Mouse (Mus musculus): ENCODE measurements around the gene Ccs. TPM values are rescaled to one million over a fixed set of nuclear protein-coding genes. Genes with fewer than 3 reads are reported as not detected.
"Not testable (repeated sequence)": the region's sequence is repeated elsewhere in the genome, so short reads cannot be mapped to it uniquely, and the experiment has no call there.

Gene Ccs
- 36.9 and 39.6 TPM in 2 replicates for polyA plus RNA-seq (2015; fragmentation: Nextera tagmentation; extraction: Ambion mirVana)

- Histone ChIP-seq H3K27me3 (peaks cover 18% of the 10 kb centered on the region), H3K9me3 (no peaks in the 10 kb centered on the region), H3K4me3 (peak within 1 kb of the TSS; percentile 47), H3K9ac (replicated peaks) (peak within 1 kb of the TSS; percentile 50), H3K36me3 (no peaks in the 10 kb centered on the region), H3K4me2 (replicated peaks) (peak within 1 kb of the TSS; percentile 84), H3K4me1 (peaks cover 16% of the 10 kb centered on the region), H3K27ac (replicated peaks) (no peak within 1 kb of the TSS)
- under 1% methylated on average over 25 of the region's 25 CpGs for WGBS
- peak; percentile 99 for ATAC-seq (replicated peaks)
Observed at GRCm38 (mm10) chr19:4839149-4839548, at the start of gene Ccs, which contains the start of gene Ccdc87. Gene Ccs (minus strand): TSS chr19:4839332. Gene Ccdc87 (plus strand): TSS chr19:4839366.

- 83% methylated on average over 4 of the region's 4 CpGs for WGBS
Observed at GRCm38 (mm10) chr19:4883961-4884360, 44.8 kb upstream of the Ccs start.

GRCm38 (mm10) chr19:4879324-4879703 lies 40.2 kb upstream of the Ccs start:
- H3K4me1 ChIP-seq: peaks cover 16% of the 10 kb centered on the region
- H3K4me3 ChIP-seq: peak overlapping the region; percentile 91
- H3K4me2 ChIP-seq (replicated peaks): peak overlapping the region; percentile 90
- H3K36me3 ChIP-seq: no peaks in the 10 kb centered on the region
- H3K9me3 ChIP-seq: no peaks in the 10 kb centered on the region
- H3K9ac ChIP-seq (replicated peaks): peak overlapping the region; percentile 84; the same call in 1 of the 2 replicates
- 64% methylated on average over 10 of the region's 10 CpGs for WGBS
- H3K27me3 ChIP-seq: peaks cover 3% of the 10 kb centered on the region; the same call in 1 of the 2 replicates
- no peak overlapping the region for H3K27ac ChIP-seq (replicated peaks)
- ATAC-seq (replicated peaks): no peak

More at GRCm38 (mm10) chr19:4883961-4884360, 44.8 kb upstream of the Ccs start:
- H3K4me1 ChIP-seq: peaks cover 7% of the 10 kb centered on the region
- no peak for ATAC-seq (replicated peaks)
- H3K36me3 ChIP-seq: no peaks in the 10 kb centered on the region
- H3K4me2 ChIP-seq (replicated peaks): no peak overlapping the region
- H3K4me3 ChIP-seq: no peak overlapping the region
- no peak overlapping the region for H3K27ac ChIP-seq (replicated peaks)
- H3K27me3 ChIP-seq: no peaks in the 10 kb centered on the region
- H3K9me3 ChIP-seq: no peaks in the 10 kb centered on the region
- no peak overlapping the region for H3K9ac ChIP-seq (replicated peaks)

GRCm38 (mm10) chr19:4878405-4879323 lies 39.5 kb upstream of the Ccs start, which contains the start of gene Zdhhc24:
Gene Zdhhc24 (plus strand): TSS chr19:4878668.
- H3K36me3 ChIP-seq: no peaks in the 10 kb centered on the region
- WGBS: 1% methylated on average over 52 of the region's 52 CpGs
- peak; percentile 98 for ATAC-seq (replicated peaks)

GRCm38 (mm10) chr19:4877785-4878184 lies 38.7 kb upstream of the Ccs start, which contains the start of gene Actn3:
Gene Actn3 (minus strand): TSS chr19:4877909.
- peaks cover 16% of the 10 kb centered on the region for H3K4me1 ChIP-seq
- H3K27ac ChIP-seq (replicated peaks): peak within 1 kb of the TSS; percentile 59
- peak within 1 kb of the TSS; percentile 84 for H3K9ac ChIP-seq (replicated peaks)
- peak within 1 kb of the TSS; percentile 90 for H3K4me2 ChIP-seq (replicated peaks)
- H3K4me3 ChIP-seq: peak within 1 kb of the TSS; percentile 91
- H3K36me3 ChIP-seq: no peaks in the 10 kb centered on the region
- peaks cover 3% of the 10 kb centered on the region; the same call in 1 of the 2 replicates for H3K27me3 ChIP-seq
- WGBS: 2% methylated on average over 17 of the region's 17 CpGs
- ATAC-seq (replicated peaks): peak; percentile 21; the same call in 1 of the 2 replicates
- no peaks in the 10 kb centered on the region for H3K9me3 ChIP-seq

More at GRCm38 (mm10) chr19:4878405-4879323, 39.5 kb upstream of the Ccs start, which contains the start of gene Zdhhc24:
- Histone ChIP-seq H3K4me2 (replicated peaks) (peak within 1 kb of the TSS; percentile 90), H3K9me3 (no peaks in the 10 kb centered on the region), H3K27ac (replicated peaks) (peak within 1 kb of the TSS; percentile 59), H3K27me3 (peaks cover 3% of the 10 kb centered on the region; the same call in 1 of the 2 replicates), H3K9ac (replicated peaks) (peak within 1 kb of the TSS; percentile 84), H3K4me3 (peak within 1 kb of the TSS; percentile 91), H3K4me1 (peaks cover 16% of the 10 kb centered on the region)

GRCm38 (mm10) chr19:4876755-4877154 lies 37.6 kb upstream of the Ccs start:
- H3K4me3 ChIP-seq: no peak overlapping the region
- no peaks in the 10 kb centered on the region for H3K9me3 ChIP-seq
- H3K27me3 ChIP-seq: peaks cover 3% of the 10 kb centered on the region; the same call in 1 of the 2 replicates
- no peak for ATAC-seq (replicated peaks)
- WGBS: 66% methylated on average over 3 of the region's 3 CpGs
- H3K9ac ChIP-seq (replicated peaks): no peak overlapping the region
- peaks cover 16% of the 10 kb centered on the region for H3K4me1 ChIP-seq
- no peak overlapping the region for H3K4me2 ChIP-seq (replicated peaks)
- no peak overlapping the region for H3K27ac ChIP-seq (replicated peaks)
- no peaks in the 10 kb centered on the region for H3K36me3 ChIP-seq

- Histone ChIP-seq H3K4me3 (no peak overlapping the region), H3K4me1 (peaks cover 16% of the 10 kb centered on the region), H3K27me3 (peaks cover 3% of the 10 kb centered on the region; the same call in 1 of the 2 replicates), H3K9ac (replicated peaks) (no peak overlapping the region), H3K9me3 (no peaks in the 10 kb centered on the region), H3K27ac (replicated peaks) (no peak overlapping the region), H3K36me3 (no peaks in the 10 kb centered on the region), H3K4me2 (replicated peaks) (no peak overlapping the region)
- ATAC-seq (replicated peaks): no peak
- 81% methylated on average over 2 of the region's 4 CpGs for WGBS
Observed at GRCm38 (mm10) chr19:4876241-4876640, 37.1 kb upstream of the Ccs start.

- not testable (repeated sequence) for H3K9ac ChIP-seq (replicated peaks); H3K4me2 ChIP-seq (replicated peaks); H3K27ac ChIP-seq (replicated peaks); H3K27me3 ChIP-seq; H3K9me3 ChIP-seq; H3K36me3 ChIP-seq; H3K4me3 ChIP-seq; ATAC-seq (replicated peaks)
- peaks cover 14% of the 10 kb centered on the region for H3K4me1 ChIP-seq
- 91% methylated on average over 1 of the region's 1 CpGs for WGBS
Observed at GRCm38 (mm10) chr19:4874613-4875012, 35.5 kb upstream of the Ccs start.

- Histone ChIP-seq H3K27ac (replicated peaks) (no peak overlapping the region), H3K4me3 (no peak overlapping the region), H3K36me3 (peaks cover 5% of the 10 kb centered on the region; the same call in 1 of the 2 replicates), H3K4me1 (no peaks in the 10 kb centered on the region), H3K9me3 (no peaks in the 10 kb centered on the region), H3K9ac (replicated peaks) (no peak overlapping the region), H3K4me2 (replicated peaks) (0 out of 2 replicates have a peak overlapping the region, but pooled peaks have one; percentile 18), H3K27me3 (no peaks in the 10 kb centered on the region)
- ATAC-seq (replicated peaks): no peak
- 4% methylated on average over 17 of the region's 17 CpGs for WGBS
Observed at GRCm38 (mm10) chr19:4865147-4865546, 26.0 kb upstream of the Ccs start.

GRCm38 (mm10) chr19:4863048-4863447 lies 23.9 kb upstream of the Ccs start:
- H3K9me3 ChIP-seq: no peaks in the 10 kb centered on the region
- H3K27ac ChIP-seq (replicated peaks): no peak overlapping the region
- no peaks in the 10 kb centered on the region for H3K4me1 ChIP-seq
- no peak for ATAC-seq (replicated peaks)
- peaks cover 5% of the 10 kb centered on the region; the same call in 1 of the 2 replicates for H3K36me3 ChIP-seq
- no peak overlapping the region for H3K4me2 ChIP-seq (replicated peaks)
- H3K27me3 ChIP-seq: no peaks in the 10 kb centered on the region
- H3K4me3 ChIP-seq: no peak overlapping the region
- 77% methylated on average over 6 of the region's 6 CpGs for WGBS
- H3K9ac ChIP-seq (replicated peaks): no peak overlapping the region

GRCm38 (mm10) chr19:4859081-4859480 lies 19.9 kb upstream of the Ccs start:
- Histone ChIP-seq H3K9ac (replicated peaks) (no peak overlapping the region), H3K4me1 (peaks cover 16% of the 10 kb centered on the region), H3K27me3 (peaks cover 5% of the 10 kb centered on the region; the same call in 1 of the 2 replicates), H3K9me3 (no peaks in the 10 kb centered on the region), H3K4me2 (replicated peaks) (no peak overlapping the region), H3K27ac (replicated peaks) (no peak overlapping the region), H3K4me3 (no peak overlapping the region), H3K36me3 (peaks cover 5% of the 10 kb centered on the region; the same call in 1 of the 2 replicates)
- 84% methylated on average over 6 of the region's 6 CpGs for WGBS
- no peak for ATAC-seq (replicated peaks)

GRCm38 (mm10) chr19:4855951-4856350 lies 16.8 kb upstream of the Ccs start:
- peaks cover 5% of the 10 kb centered on the region; the same call in 1 of the 2 replicates for H3K27me3 ChIP-seq
- peak overlapping the region; percentile 96 for H3K4me2 ChIP-seq (replicated peaks)
- H3K9me3 ChIP-seq: no peaks in the 10 kb centered on the region
- H3K27ac ChIP-seq (replicated peaks): no peak overlapping the region
- H3K9ac ChIP-seq (replicated peaks): peak overlapping the region; percentile 62
- no peak for ATAC-seq (replicated peaks)
- peaks cover 4% of the 10 kb centered on the region; the same call in 1 of the 2 replicates for H3K36me3 ChIP-seq
- H3K4me1 ChIP-seq: peaks cover 16% of the 10 kb centered on the region
- peak overlapping the region; percentile 81 for H3K4me3 ChIP-seq
- WGBS: 48% methylated on average over 4 of the region's 4 CpGs

Data from forebrain, embryonic 15.5 days (tissue).